Mouse (Mus musculus) stomach, postnatal 0 days (tissue): ENCODE data around the gene Adcy5. TPM values are rescaled to one million over a fixed set of nuclear protein-coding genes. Genes with fewer than 3 reads are reported as not detected.

Experiments used
- ATAC-seq: fragments of 200-750 bp; cut with Nextera tagmentation; 2 replicates; pipeline ENCODE4 v1.8.0; 2017; ENCODE audit not compliant: low FRiP score, low TSS enrichment
- DNase-seq: peaks from one replicate; pipeline ENCODE4 v3.0.0-alpha.2; 2016; ENCODE audit warnings: low spot score
- H3K27ac ChIP-seq: fragments of 300-500 bp; sonication (generic); replicated peaks from 2 replicates; pipeline ENCODE4 v1.5.1; 2014; ENCODE audit warnings: mild to moderate bottlenecking, control low read depth
- H3K27me3 ChIP-seq: fragments of 300-500 bp; sonication (generic); 2 replicates; pipeline ENCODE4 v1.6.1; 2014; ENCODE audit warnings: low read length; ENCODE audit not compliant: control insufficient read depth, insufficient read depth
- H3K36me3 ChIP-seq: fragments of 300-500 bp; sonication (generic); 2 replicates; pipeline ENCODE4 v1.6.1; 2014; ENCODE audit warnings: low read length, mixed read lengths; ENCODE audit not compliant: control insufficient read depth, insufficient read depth
- H3K4me1 ChIP-seq: fragments of 300-500 bp; sonication (generic); replicated peaks from 2 replicates; pipeline ENCODE4 v1.6.1; 2014; ENCODE audit warnings: antibody characterized with exemption; ENCODE audit not compliant: control insufficient read depth, insufficient read depth
- H3K4me2 ChIP-seq: fragments of 300-500 bp; sonication (generic); replicated peaks from 2 replicates; pipeline ENCODE4 v1.6.1; 2014; ENCODE audit warnings: low read depth, mild to moderate bottlenecking, control low read depth, moderate library complexity
- H3K4me3 ChIP-seq: fragments of 300-500 bp; sonication (generic); 2 replicates; pipeline ENCODE4 v1.5.1; 2014; ENCODE audit warnings: low read depth, low read length, control low read depth
- H3K9ac ChIP-seq: fragments of 300-500 bp; sonication (generic); 2 replicates; pipeline ENCODE4 v1.6.1; 2014; ENCODE audit warnings: mild to moderate bottlenecking, low read length, control low read depth, mixed read lengths
- H3K9me3 ChIP-seq: fragments of 300-500 bp; sonication (generic); 2 replicates; pipeline ENCODE4 v1.6.1; 2016; ENCODE audit warnings: low read length; ENCODE audit not compliant: control insufficient read depth
- CTCF ChIP-seq: IDR thresholded peaks from 2 replicates; pipeline ENCODE4 v1.5.1; 2016; ENCODE audit warnings: antibody characterized with exemption, low read depth, mild to moderate bottlenecking, moderate library complexity
- EP300 ChIP-seq: optimal IDR thresholded peaks from 2 replicates; pipeline ENCODE3; 2016; ENCODE audit warnings: antibody characterized with exemption
- WGBS: fragments of 180-500 bp; shearing (Covaris S2); extraction: QIAGEN DNeasy Blood & Tissue Kit; methylation state at CpG from one replicate; pipeline ENCODE4 v1.1.7; 2014; 5-methylcytosine and 5-hydroxymethylcytosine counted together
- polyA plus RNA-seq: library from polyadenylated mRNA; unstranded; fragments of >200 nt; fragmentation: Nextera tagmentation; extraction: Ambion mirVana; gene quantifications from 2 replicates; pipeline ENCODE4 v1.2.1, GENCODE M21; 2015

Gene Adcy5
- 2.2 and 2.3 TPM in 2 replicates for polyA plus RNA-seq

- Histone ChIP-seq H3K9me3 (no peaks in the 10 kb centered on the region), H3K4me1 (peaks cover 5% of the 10 kb centered on the region; the same call in 1 of the 2 replicates), H3K27me3 (no peaks in the 10 kb centered on the region; the same call in 1 of the 2 replicates), H3K9ac (peak within 1 kb of the TSS; percentile 80), H3K36me3 (no peaks in the 10 kb centered on the region), H3K4me2 (peak within 1 kb of the TSS; percentile 80), H3K27ac (peak within 1 kb of the TSS; percentile 86), H3K4me3 (peak within 1 kb of the TSS; percentile 69)
- peak; percentile 48; the same call in 1 of the 2 replicates for ATAC-seq
- peak; percentile 45 for DNase-seq
- TF ChIP-seq EP300 (no peak), CTCF (no peak)
- whole genome bisulfite sequencing: under 1% methylated on average over 54 of the region's 104 CpGs
These were observed at the start of gene Adcy5 for GRCm38 (mm10) chr16:35154641-35155390. Gene Adcy5, plus strand, starts transcription at chr16:35154877.

DNA sequence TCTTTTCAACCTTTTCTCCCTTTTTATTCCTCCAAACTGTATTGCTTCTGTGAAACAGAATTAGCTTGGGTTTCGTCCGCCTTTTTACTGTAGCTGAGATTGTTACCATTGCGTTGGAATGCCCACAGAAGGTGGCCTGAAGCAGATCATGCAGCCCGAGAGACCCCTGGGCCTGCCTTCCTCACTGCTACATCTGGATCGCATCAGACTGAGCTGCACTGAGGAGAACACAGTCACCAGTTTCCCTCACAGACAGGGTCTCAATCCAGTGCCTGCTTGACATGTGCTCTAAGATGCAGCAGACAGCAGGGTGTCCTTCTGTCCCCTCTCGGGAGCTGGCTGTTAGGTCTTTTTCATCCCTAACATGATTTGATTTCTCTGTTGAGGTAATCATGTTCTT, 46.7 kb upstream of the Adcy5 start:
- Histone ChIP-seq H3K9ac (no peak overlapping the region), H3K4me1 (0 out of 2 replicates have a peak, but pooled peaks cover 2% of the 10 kb centered on the region), H3K4me3 (no peak overlapping the region), H3K27ac (no peak overlapping the region), H3K27me3 (no peaks in the 10 kb centered on the region), H3K36me3 (no peaks in the 10 kb centered on the region), H3K9me3 (no peaks in the 10 kb centered on the region), H3K4me2 (no peak overlapping the region)
- ATAC-seq: no peak
- WGBS: 86% methylated on average over 6 of the region's 6 CpGs
- DNase-seq: no peak
- TF ChIP-seq EP300: no peak
- TF ChIP-seq CTCF: no peak

GRCm38 (mm10) chr16:35109156-35109555, 45.5 kb upstream of the Adcy5 start:
- WGBS: 36% methylated on average over 8 of the region's 8 CpGs
- Histone ChIP-seq H3K4me3 (no peak overlapping the region), H3K27ac (no peak overlapping the region)

DNA sequence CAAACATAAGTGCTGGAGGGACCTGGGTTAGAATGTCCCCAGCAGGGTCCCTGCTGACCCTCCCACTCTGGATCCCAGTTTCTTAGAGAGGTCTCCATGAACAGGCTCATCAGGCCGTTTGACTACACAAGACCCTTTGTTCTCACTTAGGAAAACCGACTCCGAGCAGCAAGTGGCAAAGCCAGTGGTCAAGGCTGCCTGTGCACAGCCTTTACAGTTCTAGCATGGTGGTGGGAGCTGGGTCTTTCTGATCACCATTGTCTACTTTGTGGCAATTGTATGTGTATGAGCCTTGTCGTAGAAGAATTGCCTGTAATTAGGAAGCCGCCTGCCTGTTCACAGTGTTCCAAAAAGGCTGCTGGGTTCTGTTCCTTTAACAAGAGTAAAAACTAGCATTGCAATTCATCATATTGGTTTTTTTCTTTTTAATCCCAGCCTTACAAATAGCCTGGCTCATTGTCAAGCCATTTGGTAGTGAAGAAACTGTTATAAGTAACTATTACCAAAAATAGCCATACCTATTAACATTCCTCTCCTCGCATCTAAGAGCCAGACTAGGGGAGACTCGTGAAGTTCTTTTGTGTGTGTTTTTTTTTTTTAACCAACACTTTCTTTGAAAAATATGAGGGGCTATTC, 44.9 kb upstream of the Adcy5 start:
- 0 out of 2 replicates have a peak, but pooled peaks cover 2% of the 10 kb centered on the region for H3K4me1 ChIP-seq
- no peaks in the 10 kb centered on the region for H3K9me3 ChIP-seq
- H3K9ac ChIP-seq: no peak overlapping the region
- H3K36me3 ChIP-seq: no peaks in the 10 kb centered on the region
- 38% methylated on average over 7 of the region's 7 CpGs for WGBS
- peak overlapping the region; percentile 56 for H3K27ac ChIP-seq
- no peak for DNase-seq
- no peak overlapping the region for H3K4me2 ChIP-seq
- no peak for ATAC-seq
- H3K4me3 ChIP-seq: no peak overlapping the region
- no peaks in the 10 kb centered on the region for H3K27me3 ChIP-seq
- TF ChIP-seq EP300: no peak
- TF ChIP-seq CTCF: no peak

More at GRCm38 (mm10) chr16:35109156-35109555, 45.5 kb upstream of the Adcy5 start:
- TF ChIP-seq EP300: no peak
- no peak for TF ChIP-seq CTCF
- H3K9ac ChIP-seq: no peak overlapping the region
- no peak overlapping the region for H3K4me2 ChIP-seq
- H3K4me1 ChIP-seq: 0 out of 2 replicates have a peak, but pooled peaks cover 2% of the 10 kb centered on the region
- H3K27me3 ChIP-seq: no peaks in the 10 kb centered on the region
- no peaks in the 10 kb centered on the region for H3K36me3 ChIP-seq
- H3K9me3 ChIP-seq: no peaks in the 10 kb centered on the region
- ATAC-seq: no peak
- DNase-seq: no peak

GRCm38 (mm10) chr16:35110410-35111142, 44.1 kb upstream of the Adcy5 start:
- Histone ChIP-seq H3K4me1 (0 out of 2 replicates have a peak, but pooled peaks cover 2% of the 10 kb centered on the region), H3K4me3 (no peak overlapping the region), H3K4me2 (no peak overlapping the region; the same call in 1 of the 2 replicates), H3K9ac (no peak overlapping the region), H3K27ac (peak overlapping the region; percentile 79), H3K36me3 (no peaks in the 10 kb centered on the region), H3K9me3 (no peaks in the 10 kb centered on the region), H3K27me3 (no peaks in the 10 kb centered on the region)
- ATAC-seq: peak; percentile 87
- WGBS: 33% methylated on average over 10 of the region's 10 CpGs
- peak; percentile 89 for DNase-seq
- peak; percentile 99 for TF ChIP-seq CTCF
- TF ChIP-seq EP300: no peak
